Mouse (Mus musculus): Measurements from ENCODE around the gene Zfp978.
"Not testable (repeated sequence)": the region's sequence is repeated elsewhere in the genome, so short reads cannot be mapped to it uniquely, and the experiment has no call there.

GRCm38 (mm10) chr4:147357195-147357594 lies 3.9 kb upstream of the Zfp978 start:
- not testable (repeated sequence) for TF ChIP-seq CTCF (IDR thresholded peaks at IDR 0.05; ENCODE audit: borderline replicate concordance, control insufficient read depth, extremely low read depth, insufficient read depth, low read length, poor library complexity); POLR2A (IDR thresholded peaks at IDR 0.05; ENCODE audit: control insufficient read depth, extremely low read depth, insufficient read depth, low read length, poor library complexity)

All from thymus, adult 2 months (tissue).